Mouse (Mus musculus) heart, postnatal 4 days (tissue): ENCODE data around the gene Greb1. TPM values are rescaled to one million over a fixed set of nuclear protein-coding genes. Genes with fewer than 3 reads are reported as not detected.

Experiments
- DNase-seq: peaks from one replicate; pipeline ENCODE4 v3.0.0; 2021
- total RNA-seq, 2 experiments: library from RNA; stranded (reverse); gene quantifications; 2 replicates each; pipeline ENCODE4 v1.2.3; 2021

Gene Greb1
- under 1 TPM; 0.10 to 0.54 TPM for total RNA-seq

- peak; percentile 39 for DNase-seq
Observed at GRCm38 (mm10) chr12:16800259-16800958, at the start of gene Greb1. Gene Greb1 (minus strand): TSS chr12:16800886.

- no peak for DNase-seq
Observed at GRCm38 (mm10) chr12:16849821-16850220, 49.1 kb upstream of the Greb1 start.

GRCm38 (mm10) chr12:16848501-16848900 is 47.8 kb upstream of the Greb1 start:
- DNase-seq: no peak

GRCm38 (mm10) chr12:16847204-16847792 is 46.6 kb upstream of the Greb1 start:
- peak; percentile 35 for DNase-seq

- DNase-seq: peak; percentile 60
Observed at GRCm38 (mm10) chr12:16844623-16845592, 44.2 kb upstream of the Greb1 start.

- peak; percentile 57 for DNase-seq
Observed at GRCm38 (mm10) chr12:16840842-16841782, 40.4 kb upstream of the Greb1 start.

GRCm38 (mm10) chr12:16837766-16838165 is 37.1 kb upstream of the Greb1 start:
- DNase-seq: no peak

GRCm38 (mm10) chr12:16836188-16836587 is 35.5 kb upstream of the Greb1 start:
- peak; percentile 81 for DNase-seq

GRCm38 (mm10) chr12:16834701-16835100 is 34.0 kb upstream of the Greb1 start:
- DNase-seq: no peak

- DNase-seq: no peak
Observed at GRCm38 (mm10) chr12:16831071-16831470, 30.4 kb upstream of the Greb1 start.

- no peak for DNase-seq
Observed at GRCm38 (mm10) chr12:16829785-16830184, 29.1 kb upstream of the Greb1 start.

GRCm38 (mm10) chr12:16828505-16828904 is 27.8 kb upstream of the Greb1 start:
- DNase-seq: peak; percentile 73

- DNase-seq: no peak
Observed at GRCm38 (mm10) chr12:16823701-16824100, 23.0 kb upstream of the Greb1 start.

- DNase-seq: no peak
Observed at GRCm38 (mm10) chr12:16822181-16822734, 21.6 kb upstream of the Greb1 start.

- DNase-seq: peak; percentile 44
Observed at GRCm38 (mm10) chr12:16820761-16821160, 20.1 kb upstream of the Greb1 start.

GRCm38 (mm10) chr12:16818513-16818912 is 17.8 kb upstream of the Greb1 start:
- DNase-seq: no peak

- DNase-seq: no peak
Observed at GRCm38 (mm10) chr12:16817147-16817546, 16.5 kb upstream of the Greb1 start.

- no peak for DNase-seq
Observed at GRCm38 (mm10) chr12:16811477-16811876, 10.8 kb upstream of the Greb1 start.

GRCm38 (mm10) chr12:16810525-16811431 is 10.1 kb upstream of the Greb1 start, which contains the start of gene E2f6:
Gene E2f6 (plus strand): TSS chr12:16810963.
- DNase-seq: peak; percentile 87

GRCm38 (mm10) chr12:16808045-16808444 is 7.4 kb upstream of the Greb1 start:
- peak; percentile 61 for DNase-seq
